Mouse (Mus musculus) lung, embryonic 14.5 days (tissue): Measurements from ENCODE around the gene Ranbp1. TPM values are rescaled to one million over a fixed set of nuclear protein-coding genes. Genes with fewer than 3 reads are reported as not detected.

Experiments
- ATAC-seq: fragments of 200-750 bp; cut with Nextera tagmentation; 2 replicates; pipeline ENCODE4 v1.8.0; 2017; ENCODE audit warnings: mild to moderate bottlenecking, moderate TSS enrichment, moderate library complexity; ENCODE audit not compliant: insufficient read depth
- DNase-seq: peaks from one replicate; pipeline ENCODE4 v3.0.0-alpha.2; 2015
- H3K27ac ChIP-seq: fragments of 300-500 bp; sonication (generic); 2 replicates; pipeline ENCODE4 v1.5.1; 2014; ENCODE audit warnings: low read depth, mild to moderate bottlenecking, moderate library complexity
- H3K27me3 ChIP-seq: fragments of 300-500 bp; sonication (generic); 2 replicates; pipeline ENCODE4 v1.6.1; 2014; ENCODE audit warnings: low read length, control low read depth; ENCODE audit not compliant: insufficient read depth
- H3K36me3 ChIP-seq: fragments of 300-500 bp; sonication (generic); 2 replicates; pipeline ENCODE4 v1.6.1; 2014; ENCODE audit warnings: control low read depth; ENCODE audit not compliant: insufficient read depth
- H3K4me1 ChIP-seq: fragments of 300-500 bp; sonication (generic); 2 replicates; pipeline ENCODE4 v1.6.1; 2014; ENCODE audit warnings: antibody characterized with exemption, control low read depth; ENCODE audit not compliant: insufficient read depth
- H3K4me2 ChIP-seq: fragments of 300-500 bp; sonication (generic); 2 replicates; pipeline ENCODE4 v1.6.1; 2014; ENCODE audit warnings: mild to moderate bottlenecking
- H3K4me3 ChIP-seq: fragments of 300-500 bp; sonication (generic); 2 replicates; pipeline ENCODE4 v1.5.1; 2014; ENCODE audit warnings: low read depth, low read length
- H3K9ac ChIP-seq: fragments of 300-500 bp; sonication (generic); 2 replicates; pipeline ENCODE4 v1.6.1; 2014
- H3K9me3 ChIP-seq: fragments of 300-500 bp; sonication (generic); 2 replicates; pipeline ENCODE4 v1.6.1; 2016; ENCODE audit warnings: low read depth, low read length, control low read depth
- CTCF ChIP-seq: IDR thresholded peaks from 2 replicates; pipeline ENCODE4 v1.5.1; 2016; ENCODE audit warnings: antibody characterized with exemption, low read depth
- whole genome bisulfite sequencing: fragments of 180-500 bp; shearing (Covaris S2); extraction: QIAGEN DNeasy Blood & Tissue Kit; methylation state at CpG from one replicate; pipeline ENCODE4 v1.1.7; 2014; 5-methylcytosine and 5-hydroxymethylcytosine counted together
- polyA plus RNA-seq: library from polyadenylated mRNA; unstranded; fragments of >200 nt; fragmentation: Nextera tagmentation; extraction: Ambion mirVana; gene quantifications from 2 replicates; pipeline ENCODE4 v1.2.1, GENCODE M21; 2014

Gene Ranbp1
- polyA plus RNA-seq, 1 experiment from 2014 or later: 776 TPM

DNA sequence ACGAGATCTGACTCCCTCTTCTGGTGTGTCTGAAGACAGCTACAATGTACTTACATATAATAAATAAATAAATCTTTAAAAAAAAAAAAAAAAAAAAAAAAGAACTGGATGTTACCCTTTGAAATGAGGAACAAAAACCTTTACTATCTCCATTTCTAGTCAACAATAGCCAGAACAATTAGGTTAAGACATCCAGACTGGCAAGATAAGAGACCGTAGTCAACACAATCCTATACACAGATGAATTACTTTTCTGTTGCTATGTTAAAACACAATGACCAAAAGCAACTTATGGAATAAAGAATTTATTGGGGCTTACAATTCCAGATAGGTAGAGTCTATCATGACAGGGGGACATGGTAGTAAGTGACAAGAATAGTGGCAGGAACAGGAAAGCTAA lies 16.5 kb upstream of the Ranbp1 start:
- ATAC-seq: no peak

GRCm38 (mm10) chr16:18258221-18258620 lies 9.7 kb upstream of the Ranbp1 start, which contains the start of gene Gm49776:
Gene Gm49776, minus strand, starts transcription at chr16:18258321.
- Histone ChIP-seq H3K27ac (no peak within 1 kb of the TSS), H3K9ac (no peak within 1 kb of the TSS), H3K4me1 (no peaks in the 10 kb centered on the region), H3K4me2 (no peak within 1 kb of the TSS), H3K4me3 (no peak within 1 kb of the TSS), H3K27me3 (no peaks in the 10 kb centered on the region), H3K36me3 (peaks cover 95% of the 10 kb centered on the region), H3K9me3 (no peaks in the 10 kb centered on the region)
- ATAC-seq (no peak), DNase-seq (no peak)
- no peak for TF ChIP-seq CTCF
- WGBS: 92% methylated on average over 2 of the region's 2 CpGs

More for the DNA sequence above, 16.5 kb upstream of the Ranbp1 start:
- TF ChIP-seq CTCF: no peak
- Histone ChIP-seq H3K4me2 (no peak overlapping the region), H3K9ac (no peak overlapping the region), H3K9me3 (no peaks in the 10 kb centered on the region), H3K36me3 (peaks cover 94% of the 10 kb centered on the region), H3K4me1 (no peaks in the 10 kb centered on the region), H3K27ac (no peak overlapping the region), H3K27me3 (no peaks in the 10 kb centered on the region), H3K4me3 (no peak overlapping the region)
- DNase-seq: no peak
- WGBS: 89% methylated on average over 2 of the region's 2 CpGs

DNA sequence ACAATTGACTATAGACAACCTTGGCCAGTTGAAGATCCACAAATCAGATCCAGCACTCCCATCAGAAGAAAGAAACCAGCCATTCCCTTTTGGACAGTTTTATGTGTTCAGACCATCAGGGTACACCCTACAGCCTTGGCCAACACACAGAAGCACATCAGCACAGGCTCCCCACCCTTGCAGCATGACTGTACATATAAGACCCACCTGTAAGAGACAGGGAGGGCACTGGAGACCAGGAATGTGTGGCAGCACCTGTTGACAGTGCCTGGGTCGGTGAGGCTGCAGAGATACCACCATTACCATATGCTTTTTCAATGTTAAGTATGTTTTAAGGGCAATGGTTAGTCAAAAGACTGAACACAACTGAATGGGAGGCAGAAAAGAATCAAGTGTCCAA lies 5.3 kb upstream of the Ranbp1 start:
- H3K9ac ChIP-seq: no peak overlapping the region
- peaks cover 8% of the 10 kb centered on the region; the same call in 1 of the 2 replicates for H3K4me1 ChIP-seq
- ATAC-seq (no peak), DNase-seq (no peak)
- H3K4me3 ChIP-seq: no peak overlapping the region
- H3K9me3 ChIP-seq: no peaks in the 10 kb centered on the region
- no peaks in the 10 kb centered on the region for H3K27me3 ChIP-seq
- WGBS: 79% methylated on average over 1 of the region's 1 CpGs
- no peak overlapping the region for H3K27ac ChIP-seq
- peaks cover 81% of the 10 kb centered on the region for H3K36me3 ChIP-seq
- no peak for TF ChIP-seq CTCF
- H3K4me2 ChIP-seq: no peak overlapping the region

DNA sequence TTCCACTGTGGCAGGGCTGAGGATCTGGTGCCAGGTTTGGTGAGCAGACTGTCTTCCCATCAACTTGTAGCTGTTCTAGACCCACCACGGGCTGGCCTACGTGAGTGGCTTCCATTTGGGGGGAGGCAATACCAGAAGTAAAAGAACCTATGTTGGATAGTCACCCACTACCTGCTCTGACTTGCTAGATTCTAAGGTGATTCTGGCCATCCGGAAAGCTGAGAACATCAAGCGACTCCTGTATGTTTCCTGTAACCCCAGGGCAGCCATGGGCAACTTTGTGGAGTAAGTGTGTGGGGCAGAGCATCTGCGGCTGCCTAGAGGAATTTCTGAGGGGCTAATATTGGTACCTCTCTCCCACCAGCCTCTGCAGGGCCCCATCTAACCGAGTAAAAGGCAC lies 4.2 kb upstream of the Ranbp1 start:
- Histone ChIP-seq H3K4me3 (no peak overlapping the region), H3K9ac (no peak overlapping the region), H3K27ac (no peak overlapping the region), H3K27me3 (no peaks in the 10 kb centered on the region), H3K4me2 (no peak overlapping the region), H3K9me3 (no peaks in the 10 kb centered on the region), H3K36me3 (peaks cover 71% of the 10 kb centered on the region), H3K4me1 (peaks cover 8% of the 10 kb centered on the region; the same call in 1 of the 2 replicates)
- no peak for ATAC-seq
- 82% methylated on average over 6 of the region's 6 CpGs for WGBS
- DNase-seq: no peak
- no peak for TF ChIP-seq CTCF

GRCm38 (mm10) chr16:18250828-18251790 lies 2.6 kb upstream of the Ranbp1 start:
- Histone ChIP-seq H3K4me3 (peak overlapping the region; percentile 97), H3K27ac (0 out of 2 replicates have a peak overlapping the region, but pooled peaks have one; percentile 8)
- ATAC-seq: no peak

DNA sequence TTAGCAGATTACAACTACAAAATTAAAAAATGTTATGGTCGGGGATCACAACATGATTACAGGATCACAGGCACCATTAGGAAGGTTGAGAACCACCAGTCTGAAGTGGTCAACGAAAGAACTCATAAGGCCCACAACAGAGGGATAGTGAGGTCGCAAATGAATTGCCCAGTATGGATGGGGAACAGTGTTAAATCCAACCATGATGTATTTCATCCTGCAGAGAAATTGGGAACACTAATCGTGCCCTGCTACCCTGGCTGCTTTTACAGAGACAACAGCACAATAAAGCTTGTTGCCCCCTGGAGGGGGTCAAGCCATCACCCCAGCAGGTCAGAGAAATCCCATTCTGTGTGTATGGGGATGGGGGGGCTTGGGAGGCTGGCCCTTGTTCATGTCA lies 1.7 kb upstream of the Ranbp1 start:
- peaks cover 12% of the 10 kb centered on the region; the same call in 1 of the 2 replicates for H3K4me1 ChIP-seq
- peak overlapping the region; percentile 80 for H3K4me2 ChIP-seq
- peaks cover 66% of the 10 kb centered on the region for H3K36me3 ChIP-seq
- 50% methylated on average over 4 of the region's 4 CpGs for WGBS
- H3K27me3 ChIP-seq: no peaks in the 10 kb centered on the region
- H3K9ac ChIP-seq: peak overlapping the region; percentile 82
- no peaks in the 10 kb centered on the region for H3K9me3 ChIP-seq
- no peak for TF ChIP-seq CTCF
- ATAC-seq (no peak), DNase-seq (no peak)
- peak overlapping the region; percentile 97 for H3K4me3 ChIP-seq
- H3K27ac ChIP-seq: no peak overlapping the region

More at GRCm38 (mm10) chr16:18250828-18251790, 2.6 kb upstream of the Ranbp1 start:
- Histone ChIP-seq H3K4me1 (peaks cover 12% of the 10 kb centered on the region; the same call in 1 of the 2 replicates), H3K9ac (peak overlapping the region; percentile 82), H3K4me2 (peak overlapping the region; percentile 80), H3K36me3 (peaks cover 66% of the 10 kb centered on the region), H3K27me3 (no peaks in the 10 kb centered on the region), H3K9me3 (no peaks in the 10 kb centered on the region)
- DNase-seq: peak; percentile 12
- no peak for TF ChIP-seq CTCF
- 59% methylated on average over 10 of the region's 10 CpGs for WGBS

GRCm38 (mm10) chr16:18249364-18249967 lies 934 bp upstream of the Ranbp1 start:
- Histone ChIP-seq H3K9me3 (no peaks in the 10 kb centered on the region), H3K4me1 (peaks cover 12% of the 10 kb centered on the region; the same call in 1 of the 2 replicates), H3K4me3 (peak overlapping the region; percentile 97), H3K27ac (peak overlapping the region; percentile 91), H3K4me2 (peak overlapping the region; percentile 80), H3K36me3 (peaks cover 68% of the 10 kb centered on the region), H3K9ac (peak overlapping the region; percentile 82), H3K27me3 (no peaks in the 10 kb centered on the region)
- DNase-seq: peak; percentile 54
- 3% methylated on average over 27 of the region's 27 CpGs for WGBS
- peak; percentile 8 for ATAC-seq
- no peak for TF ChIP-seq CTCF
